Mouse (Mus musculus): ENCODE results near the gene Syde2.

Syde2 gene

GRCm38 (mm10) chr3:146011544-146012218 lies 24.0 kb downstream of the Syde2 start:
- DNase-seq (ENCODE audit: low spot score), result no peak

- DNase-seq (ENCODE audit: low spot score), result no peak
Observed at GRCm38 (mm10) chr3:146013490-146013889, 25.8 kb downstream of the Syde2 start.

DNA sequence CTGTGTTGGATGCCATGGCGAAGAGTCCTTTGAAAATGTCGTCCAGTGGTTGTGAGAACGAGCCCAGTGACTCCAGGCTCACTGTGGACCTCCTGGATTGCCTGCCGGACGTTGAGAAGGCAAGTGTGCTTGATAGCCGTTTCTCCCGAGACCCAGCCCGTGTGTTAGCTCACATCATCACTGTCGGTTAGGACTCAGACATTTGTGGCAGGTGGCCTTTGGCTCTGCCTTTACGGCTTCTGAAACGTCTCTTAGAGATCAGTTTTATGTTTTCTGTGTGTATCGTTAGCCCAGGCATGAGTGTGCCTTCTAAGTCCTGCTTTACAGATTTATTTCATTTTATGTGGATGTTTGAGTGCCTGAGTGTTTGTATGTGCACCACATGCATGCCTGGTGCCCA lies 26.7 kb downstream of the Syde2 start:
- DNase-seq (ENCODE audit: low spot score), result no peak

GRCm38 (mm10) chr3:146016979-146017378 lies 29.3 kb downstream of the Syde2 start:
- no peak for DNase-seq (ENCODE audit: low spot score)

DNA sequence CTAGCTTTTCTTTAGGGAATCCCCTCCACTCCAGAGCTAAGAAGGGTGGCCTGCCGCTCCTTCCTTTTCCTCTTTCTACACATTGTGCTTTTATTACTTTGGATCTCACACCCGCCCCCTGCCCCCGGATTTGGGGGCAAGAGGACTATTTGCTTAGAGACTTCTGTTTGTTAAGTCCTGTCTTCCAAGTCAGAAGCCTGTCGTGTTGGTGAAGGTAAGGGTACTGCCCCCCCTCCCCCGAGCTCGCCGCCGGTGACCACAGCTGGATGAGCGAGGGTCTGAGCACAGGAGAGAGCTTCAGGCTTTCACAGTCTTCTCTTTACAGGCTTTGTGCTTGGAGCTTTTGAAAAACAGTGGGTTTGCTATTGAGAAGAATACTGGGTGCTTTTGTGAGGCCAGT lies 29.9 kb downstream of the Syde2 start:
- no peak for DNase-seq (ENCODE audit: low spot score)

GRCm38 (mm10) chr3:146022232-146022631 lies 34.6 kb downstream of the Syde2 start:
- DNase-seq (ENCODE audit: low spot score), result no peak

GRCm38 (mm10) chr3:146024746-146025145 lies 37.1 kb downstream of the Syde2 start:
- no peak for DNase-seq (ENCODE audit: low spot score)

- no peak for DNase-seq (ENCODE audit: low spot score)
Observed at GRCm38 (mm10) chr3:146025499-146025898, 37.8 kb downstream of the Syde2 start.

DNA sequence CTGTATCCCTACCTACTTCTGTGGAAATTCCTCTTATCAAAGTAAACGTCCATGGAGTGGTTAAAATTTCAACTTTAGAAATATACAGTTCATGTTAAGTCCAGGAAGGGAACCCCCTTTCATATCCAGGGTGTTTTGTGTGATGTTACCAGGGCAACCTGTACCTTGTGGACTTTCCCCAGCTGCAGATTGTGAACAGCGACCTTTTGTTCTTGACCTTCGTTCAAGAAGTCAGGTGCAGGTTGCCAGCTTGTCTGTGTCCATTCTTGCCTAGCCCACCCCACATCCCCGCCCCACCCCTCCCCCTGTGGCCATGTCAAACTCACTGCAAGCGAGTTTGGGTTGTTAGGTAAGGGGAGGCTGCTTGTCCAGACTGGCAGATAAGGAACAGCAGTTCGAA lies 39.4 kb downstream of the Syde2 start:
- DNase-seq (ENCODE audit: low spot score), result no peak

- no peak for DNase-seq (ENCODE audit: low spot score)
Observed at GRCm38 (mm10) chr3:146028406-146028805, 40.7 kb downstream of the Syde2 start.

DNA sequence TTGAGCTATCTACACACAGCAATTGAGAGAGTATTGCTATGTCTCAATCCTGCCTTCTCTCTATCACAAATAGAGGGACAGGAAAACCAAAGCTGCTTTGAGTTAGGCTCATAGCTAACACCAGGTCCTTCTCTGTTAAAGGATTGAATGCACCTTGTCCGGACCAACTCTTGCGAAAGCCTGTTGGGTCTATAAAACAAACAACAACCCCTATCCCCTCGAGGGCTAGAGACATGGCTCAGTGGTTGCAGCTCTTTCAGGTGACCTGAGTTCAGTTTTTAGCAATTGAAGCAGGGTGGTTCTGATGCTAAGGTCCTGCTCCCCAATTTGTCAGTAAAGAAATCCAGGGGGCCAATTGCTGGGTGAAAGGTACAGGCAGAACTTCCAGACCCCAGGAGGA lies 41.6 kb downstream of the Syde2 start:
- no peak for DNase-seq (ENCODE audit: low spot score)

DNA sequence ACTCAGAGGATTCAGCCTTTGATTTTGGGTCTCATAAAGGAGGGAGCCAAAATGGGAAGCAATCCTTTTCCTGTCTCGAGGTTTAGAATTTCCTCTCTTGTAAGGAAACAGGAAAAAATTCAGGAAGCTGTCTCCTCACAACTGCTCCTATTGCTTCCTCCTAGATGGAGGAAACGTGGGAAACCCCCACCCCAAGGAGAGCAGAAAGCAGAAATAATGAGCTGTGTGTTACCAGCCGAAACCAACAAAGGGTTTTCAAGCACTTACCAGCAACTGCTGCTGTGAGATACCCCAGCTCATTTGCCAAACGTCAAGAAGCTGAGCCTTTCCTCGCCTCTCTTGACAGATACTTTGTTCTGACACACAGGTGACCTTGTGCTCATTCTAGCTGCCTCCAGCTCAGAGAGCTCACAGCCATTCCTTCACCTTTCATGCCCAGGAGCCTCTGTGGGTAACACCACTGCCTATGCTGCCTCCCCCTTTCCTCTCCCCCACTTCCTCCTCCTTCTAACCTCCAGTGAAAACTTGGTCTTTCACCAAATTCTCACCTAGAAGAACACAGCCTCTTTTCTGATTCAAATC lies 42.7 kb downstream of the Syde2 start:
- no peak for DNase-seq (ENCODE audit: low spot score)

GRCm38 (mm10) chr3:146032976-146033375 lies 45.3 kb downstream of the Syde2 start:
- no peak for DNase-seq (ENCODE audit: low spot score)

DNA sequence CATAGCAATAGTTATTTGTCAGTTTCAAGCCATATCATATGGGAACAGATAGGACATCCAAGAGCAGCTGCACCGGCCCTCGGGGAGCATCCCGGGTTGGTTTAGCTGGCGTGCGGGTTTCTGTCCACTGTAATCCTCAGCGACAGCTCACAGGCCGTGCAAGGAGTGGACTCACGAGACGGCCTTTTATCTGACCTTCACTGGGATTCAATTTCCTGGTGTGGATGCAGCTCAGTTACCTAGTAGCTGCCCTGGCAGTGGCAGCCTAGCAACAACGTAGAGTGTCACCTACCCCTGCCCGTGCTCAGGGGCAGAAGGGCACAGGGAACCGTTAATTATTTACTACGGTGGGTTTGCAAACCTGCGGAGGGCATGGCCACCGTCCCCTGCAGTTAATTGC lies 50.2 kb downstream of the Syde2 start:
- no peak for DNase-seq (ENCODE audit: low spot score)

DNA sequence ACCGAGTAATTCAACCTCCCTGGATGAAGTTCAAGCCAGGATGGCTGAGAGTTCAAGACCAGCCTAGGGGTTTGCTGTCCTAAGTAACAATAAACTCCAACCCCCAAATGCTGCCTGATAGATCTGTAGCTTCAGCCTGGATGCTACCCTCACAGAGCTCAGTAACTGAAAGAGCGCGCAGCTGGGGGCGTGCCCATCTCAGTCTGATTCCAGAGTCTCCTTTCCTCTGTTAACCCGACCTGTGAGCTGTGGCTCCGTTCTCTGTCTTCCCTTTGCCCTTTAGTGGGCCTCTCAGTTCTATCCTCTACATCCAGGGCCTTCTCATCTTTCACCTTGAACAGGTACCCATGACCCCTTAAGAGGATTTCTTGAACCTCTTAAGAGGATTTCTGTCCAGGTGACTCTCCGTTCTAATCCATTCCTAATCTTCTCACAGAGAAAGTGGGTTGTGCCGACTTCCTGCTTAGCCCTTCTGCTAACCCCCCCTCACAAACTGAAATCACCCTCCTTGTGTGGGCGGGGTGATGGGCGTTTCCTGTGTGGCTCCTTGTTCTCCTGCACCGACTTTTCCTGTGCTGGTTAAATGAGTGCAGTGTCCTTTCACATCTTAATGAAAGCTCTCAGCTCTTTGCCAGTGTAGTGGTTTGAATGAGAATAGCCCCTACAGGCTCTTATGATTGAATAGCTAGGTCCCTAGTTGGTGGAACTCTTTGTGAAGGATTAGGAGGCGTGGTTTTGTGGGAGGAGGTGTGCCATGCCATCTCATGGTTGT lies 51.6 kb downstream of the Syde2 start:
- no peak for DNase-seq (ENCODE audit: low spot score)

- DNase-seq (ENCODE audit: low spot score), result no peak
Observed at GRCm38 (mm10) chr3:146041382-146041781, 53.7 kb downstream of the Syde2 start.

DNA sequence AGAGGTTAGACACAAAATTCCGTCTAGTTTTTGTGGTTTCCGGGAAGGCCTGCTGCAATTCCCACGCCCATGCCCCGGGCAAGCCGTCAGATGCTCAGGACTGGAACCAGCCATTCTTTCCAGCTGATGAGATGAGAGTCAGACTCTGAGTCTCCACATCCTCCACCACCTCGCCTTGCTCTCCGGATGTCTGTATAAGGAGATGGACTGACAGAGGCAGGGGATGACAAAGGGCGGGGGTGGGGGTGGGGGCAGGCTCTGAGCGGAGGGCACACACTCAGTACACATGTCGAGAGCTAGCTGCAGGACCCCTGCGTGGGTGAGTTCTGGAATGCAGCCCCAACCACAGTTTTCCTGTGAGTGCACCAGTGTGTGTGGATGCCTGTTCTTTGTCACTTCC lies 57.3 kb downstream of the Syde2 start:
- DNase-seq (ENCODE audit: low spot score), result no peak

GRCm38 (mm10) chr3:146046076-146046475 lies 58.4 kb downstream of the Syde2 start:
- no peak for DNase-seq (ENCODE audit: low spot score)

DNA sequence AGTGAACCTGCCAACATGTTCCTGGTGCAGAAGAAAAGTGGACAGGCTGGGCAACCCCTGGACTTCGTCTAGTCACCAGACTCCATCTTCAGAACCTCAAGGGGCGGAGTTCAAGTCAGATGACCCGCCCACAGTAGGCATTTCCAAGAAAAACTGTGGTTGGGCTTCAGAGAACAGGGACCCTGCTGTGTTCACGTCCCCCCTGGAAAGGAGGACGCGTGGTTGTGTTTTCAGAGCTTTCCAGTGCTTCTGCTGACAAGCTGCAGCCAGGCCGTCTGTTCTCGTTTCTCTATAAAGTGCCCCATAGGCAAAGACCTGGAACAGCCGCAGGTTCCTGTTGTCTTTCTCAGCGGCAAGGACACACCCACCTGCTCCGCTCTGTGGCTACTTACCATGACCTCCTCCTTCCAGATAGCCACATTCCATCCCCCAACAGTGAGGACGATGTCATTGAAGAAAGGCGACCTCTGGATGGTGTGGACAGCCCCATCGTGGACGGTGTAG lies 60.1 kb downstream of the Syde2 start:
- DNase-seq (ENCODE audit: low spot score), result no peak

DNA sequence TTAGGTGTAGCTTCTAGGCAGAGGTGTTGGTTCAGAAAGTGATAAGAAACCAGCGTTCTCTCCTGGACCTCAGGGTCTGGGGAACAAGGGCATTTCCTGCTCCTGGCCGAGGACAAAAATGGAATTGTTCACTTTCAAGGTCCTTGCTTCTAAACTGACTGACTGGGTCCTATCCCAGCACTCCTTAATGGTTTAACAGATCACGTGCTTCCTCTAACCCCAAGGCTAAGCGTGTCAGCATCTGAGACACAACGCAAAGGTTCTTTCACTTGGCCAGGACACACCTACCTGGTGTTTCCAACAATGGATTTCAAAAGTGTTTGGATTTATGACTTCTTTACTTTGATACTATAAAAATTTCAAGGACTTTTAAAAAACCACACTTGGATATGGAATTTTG lies 62.3 kb downstream of the Syde2 start:
- no peak for DNase-seq (ENCODE audit: low spot score)

DNA sequence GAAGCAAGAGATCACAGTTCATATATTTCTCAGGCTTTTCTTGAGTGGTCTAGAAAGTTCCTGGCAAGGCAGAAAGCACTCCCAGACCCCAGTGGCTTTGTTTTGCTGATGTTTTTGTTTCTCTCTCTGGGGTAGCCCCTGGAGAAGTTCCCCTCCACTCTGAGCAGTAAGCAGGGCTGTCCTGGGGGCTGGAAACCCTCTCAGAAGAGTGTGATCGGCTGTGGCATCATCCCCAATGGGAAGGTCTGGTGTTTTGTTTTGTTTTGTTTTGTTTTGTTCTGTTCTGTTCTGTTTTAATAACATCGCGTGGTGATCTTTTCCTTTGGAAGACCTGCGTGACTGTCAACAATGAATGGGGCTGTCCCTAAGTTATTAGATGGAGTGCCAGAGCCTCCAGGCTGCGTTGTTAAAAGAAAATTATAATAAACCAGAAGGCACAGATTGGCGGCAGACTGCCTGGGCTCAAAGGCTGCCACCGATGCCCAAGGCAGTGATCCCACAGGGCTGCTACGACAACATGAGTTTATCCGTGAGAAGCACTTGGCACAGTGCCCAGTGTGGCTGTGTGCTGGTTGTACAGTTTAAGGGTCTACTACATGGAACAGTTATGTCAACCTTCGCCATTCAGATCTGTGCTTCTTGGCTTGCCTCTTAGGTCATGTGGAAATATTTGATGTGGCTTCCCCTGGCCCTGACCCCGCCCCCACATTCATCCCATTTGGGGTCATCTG lies 63.8 kb downstream of the Syde2 start:
- DNase-seq (ENCODE audit: low spot score), result no peak

- no peak for DNase-seq (ENCODE audit: low spot score)
Observed at GRCm38 (mm10) chr3:146053082-146053814, 65.6 kb downstream of the Syde2 start.

Data from urinary bladder, postnatal 10 days (tissue).